Mouse (Mus musculus): ENCODE measurements around the gene Apeh. TPM values are rescaled to one million over a fixed set of nuclear protein-coding genes. Genes with fewer than 3 reads are reported as not detected.

Apeh gene
- polyA plus RNA-seq, 1 experiment from 2014 or later: 49.9 TPM

GRCm38 (mm10) chr9:108129042-108129948 is 34.9 kb upstream of the Apeh start:
- H3K4me2 ChIP-seq: no peak overlapping the region
- H3K4me1 ChIP-seq (ENCODE audit: insufficient read depth): no peaks in the 10 kb centered on the region
- no peaks in the 10 kb centered on the region for H3K9me3 ChIP-seq (ENCODE audit: low read depth, low read length)
- no peak overlapping the region for H3K9ac ChIP-seq
- DNase-seq (no peak), ATAC-seq (ENCODE audit: insufficient read depth) (no peak)
- H3K4me3 ChIP-seq (ENCODE audit: low read depth, low read length): no peak overlapping the region
- no peak for TF ChIP-seq CTCF (IDR thresholded peaks at IDR 0.05; ENCODE audit: low read depth)
- H3K36me3 ChIP-seq (ENCODE audit: insufficient read depth): no peaks in the 10 kb centered on the region
- H3K27ac ChIP-seq (ENCODE audit: low read depth): no peak overlapping the region
- H3K27me3 ChIP-seq (ENCODE audit: insufficient read depth, low read length): no peaks in the 10 kb centered on the region
- 64% methylated on average over 13 of the region's 13 CpGs for WGBS

- H3K27ac ChIP-seq (ENCODE audit: low read depth): no peak overlapping the region
- no peaks in the 10 kb centered on the region for H3K4me1 ChIP-seq (ENCODE audit: insufficient read depth)
- no peaks in the 10 kb centered on the region for H3K9me3 ChIP-seq (ENCODE audit: low read depth, low read length)
- WGBS: 78% methylated on average over 11 of the region's 11 CpGs
- no peak overlapping the region for H3K4me2 ChIP-seq
- H3K36me3 ChIP-seq (ENCODE audit: insufficient read depth): no peaks in the 10 kb centered on the region
- H3K4me3 ChIP-seq (ENCODE audit: low read depth, low read length): no peak overlapping the region
- DNase-seq (no peak), ATAC-seq (ENCODE audit: insufficient read depth) (no peak)
- TF ChIP-seq CTCF (IDR thresholded peaks at IDR 0.05; ENCODE audit: low read depth): no peak
- H3K27me3 ChIP-seq (ENCODE audit: insufficient read depth, low read length): no peaks in the 10 kb centered on the region
- H3K9ac ChIP-seq: no peak overlapping the region
Measured at GRCm38 (mm10) chr9:108128248-108128647, 33.8 kb upstream of the Apeh start.

- no peaks in the 10 kb centered on the region for H3K9me3 ChIP-seq (ENCODE audit: low read depth, low read length)
- H3K4me3 ChIP-seq (ENCODE audit: low read depth, low read length): no peak overlapping the region
- H3K9ac ChIP-seq: no peak overlapping the region
- DNase-seq (no peak), ATAC-seq (ENCODE audit: insufficient read depth) (no peak)
- H3K36me3 ChIP-seq (ENCODE audit: insufficient read depth): no peaks in the 10 kb centered on the region
- no peak for TF ChIP-seq CTCF (IDR thresholded peaks at IDR 0.05; ENCODE audit: low read depth)
- WGBS: 74% methylated on average over 17 of the region's 17 CpGs
- H3K27ac ChIP-seq (ENCODE audit: low read depth): no peak overlapping the region
- H3K4me2 ChIP-seq: no peak overlapping the region
- H3K4me1 ChIP-seq (ENCODE audit: insufficient read depth): no peaks in the 10 kb centered on the region
- no peaks in the 10 kb centered on the region for H3K27me3 ChIP-seq (ENCODE audit: insufficient read depth, low read length)
Measured at GRCm38 (mm10) chr9:108126436-108127180, 32.2 kb upstream of the Apeh start.

GRCm38 (mm10) chr9:108125731-108126130 is 31.3 kb upstream of the Apeh start:
- H3K27ac ChIP-seq (ENCODE audit: low read depth): no peak overlapping the region
- H3K4me2 ChIP-seq: no peak overlapping the region
- ATAC-seq (ENCODE audit: insufficient read depth): no peak
- 85% methylated on average over 8 of the region's 8 CpGs for WGBS
- no peaks in the 10 kb centered on the region for H3K36me3 ChIP-seq (ENCODE audit: insufficient read depth)
- no peaks in the 10 kb centered on the region for H3K9me3 ChIP-seq (ENCODE audit: low read depth, low read length)
- no peak overlapping the region for H3K4me3 ChIP-seq (ENCODE audit: low read depth, low read length)
- TF ChIP-seq CTCF (IDR thresholded peaks at IDR 0.05; ENCODE audit: low read depth): no peak
- H3K4me1 ChIP-seq (ENCODE audit: insufficient read depth): no peaks in the 10 kb centered on the region
- H3K27me3 ChIP-seq (ENCODE audit: insufficient read depth, low read length): no peaks in the 10 kb centered on the region
- DNase-seq: no peak
- no peak overlapping the region for H3K9ac ChIP-seq

- Histone ChIP-seq H3K36me3 (ENCODE audit: insufficient read depth) (no peaks in the 10 kb centered on the region), H3K9me3 (ENCODE audit: low read depth, low read length) (no peaks in the 10 kb centered on the region), H3K4me3 (ENCODE audit: low read depth, low read length) (no peak overlapping the region), H3K4me2 (no peak overlapping the region), H3K27ac (ENCODE audit: low read depth) (no peak overlapping the region), H3K9ac (no peak overlapping the region), H3K27me3 (ENCODE audit: insufficient read depth, low read length) (no peaks in the 10 kb centered on the region), H3K4me1 (ENCODE audit: insufficient read depth) (peaks cover 4% of the 10 kb centered on the region; the same call in 1 of the 2 replicates)
- WGBS: 89% methylated on average over 3 of the region's 4 CpGs
- ATAC-seq (ENCODE audit: insufficient read depth) (no peak), DNase-seq (no peak)
- no peak for TF ChIP-seq CTCF (IDR thresholded peaks at IDR 0.05; ENCODE audit: low read depth)
Measured at GRCm38 (mm10) chr9:108123916-108124315, 29.5 kb upstream of the Apeh start.

GRCm38 (mm10) chr9:108121170-108121969 is 27.0 kb upstream of the Apeh start:
- 83% methylated on average over 10 of the region's 10 CpGs for WGBS
- no peak for ATAC-seq (ENCODE audit: insufficient read depth)
- H3K9me3 ChIP-seq (ENCODE audit: low read depth, low read length): no peaks in the 10 kb centered on the region
- no peak for TF ChIP-seq CTCF (IDR thresholded peaks at IDR 0.05; ENCODE audit: low read depth)
- no peak overlapping the region for H3K27ac ChIP-seq (ENCODE audit: low read depth)
- DNase-seq: no peak
- no peak overlapping the region for H3K9ac ChIP-seq
- H3K27me3 ChIP-seq (ENCODE audit: insufficient read depth, low read length): no peaks in the 10 kb centered on the region
- peaks cover 4% of the 10 kb centered on the region; the same call in 1 of the 2 replicates for H3K4me1 ChIP-seq (ENCODE audit: insufficient read depth)
- no peaks in the 10 kb centered on the region for H3K36me3 ChIP-seq (ENCODE audit: insufficient read depth)
- no peak overlapping the region for H3K4me3 ChIP-seq (ENCODE audit: low read depth, low read length)
- H3K4me2 ChIP-seq: no peak overlapping the region

Measured in lung, embryonic 14.5 days (tissue).